Mouse (Mus musculus) left cerebral cortex, adult 8-10 months (tissue): ENCODE results near the gene Zc3h13. TPM values are rescaled to one million over a fixed set of nuclear protein-coding genes. Genes with fewer than 3 reads are reported as not detected.

Source experiments
- DNase-seq, 2 experiments: peaks; one replicate each; pipeline ENCODE4 v3.0.0; 2022; ENCODE audit warnings: low spot score in 2 of 2
- total RNA-seq, 4 experiments: library from RNA; stranded (reverse); gene quantifications; 2 replicates each; pipeline ENCODE4 v1.2.4; 2022

The Zc3h13 gene
- 10 to 100 TPM; 46.5 to 55.6 (median 49.7) TPM for total RNA-seq

- DNase-seq: peak; percentile 91 to 97
Measured at GRCm38 (mm10) chr14:75284193-75284915, at the start of gene Zc3h13. TSS of gene Zc3h13 (plus strand) at chr14:75284373.

GRCm38 (mm10) chr14:75235552-75235951, 48.6 kb upstream of the Zc3h13 start:
- no peak for DNase-seq

- DNase-seq: peak; percentile 11 to 33
Measured at GRCm38 (mm10) chr14:75235955-75236635, 48.1 kb upstream of the Zc3h13 start.

- no peak for DNase-seq
Measured at GRCm38 (mm10) chr14:75236636-75237003, 47.6 kb upstream of the Zc3h13 start.

GRCm38 (mm10) chr14:75237096-75237495, 47.1 kb upstream of the Zc3h13 start:
- no peak for DNase-seq

GRCm38 (mm10) chr14:75238054-75238692, 46.0 kb upstream of the Zc3h13 start:
- DNase-seq: no peak

GRCm38 (mm10) chr14:75242087-75242486, 42.1 kb upstream of the Zc3h13 start, which contains the start of gene Cpb2:
TSS of gene Cpb2 (plus strand) at chr14:75242287.
- no peak for DNase-seq

GRCm38 (mm10) chr14:75246024-75247000, 37.9 kb upstream of the Zc3h13 start:
- DNase-seq: no peak

- DNase-seq: no peak
Measured at GRCm38 (mm10) chr14:75250432-75250831, 33.7 kb upstream of the Zc3h13 start.

GRCm38 (mm10) chr14:75256521-75256920, 27.7 kb upstream of the Zc3h13 start:
- DNase-seq: no peak

- no peak for DNase-seq
Measured at GRCm38 (mm10) chr14:75269531-75269930, 14.6 kb upstream of the Zc3h13 start.

- peak in 1 of 2 experiments; percentile 7 for DNase-seq
Measured at GRCm38 (mm10) chr14:75279716-75280115, 4.5 kb upstream of the Zc3h13 start.

- DNase-seq: no peak
Measured at GRCm38 (mm10) chr14:75280406-75280805, 3.8 kb upstream of the Zc3h13 start.

GRCm38 (mm10) chr14:75283609-75284192, 472 bp upstream of the Zc3h13 start:
- DNase-seq: no peak

GRCm38 (mm10) chr14:75301081-75301480, 16.9 kb downstream of the Zc3h13 start:
- no peak for DNase-seq

- DNase-seq: no peak
Measured at GRCm38 (mm10) chr14:75303807-75304206, 19.6 kb downstream of the Zc3h13 start.

GRCm38 (mm10) chr14:75307855-75308254, 23.7 kb downstream of the Zc3h13 start:
- DNase-seq: no peak

GRCm38 (mm10) chr14:75309336-75309992, 25.3 kb downstream of the Zc3h13 start:
- DNase-seq: no peak

- DNase-seq: no peak
Measured at GRCm38 (mm10) chr14:75314484-75314883, 30.3 kb downstream of the Zc3h13 start.

- DNase-seq: no peak
Measured at GRCm38 (mm10) chr14:75318736-75319135, 34.6 kb downstream of the Zc3h13 start.
